Mouse (Mus musculus): ENCODE results near the gene Mllt1. TPM values are rescaled to one million over a fixed set of nuclear protein-coding genes. Genes with fewer than 3 reads are reported as not detected.

Mllt1 gene
- total RNA-seq, 2 experiments from 2014 or later: 81.0 to 87.5 TPM

GRCm38 (mm10) chr17:56890018-56890417 lies 45.2 kb downstream of the Mllt1 start:
- no peak for TF ChIP-seq CTCF (conservative IDR thresholded peaks at IDR 0.05)
- no peak for DNase-seq (ENCODE audit: low spot score in 2 of 2)

GRCm38 (mm10) chr17:56888050-56888449 lies 47.2 kb downstream of the Mllt1 start:
- no peak for DNase-seq (ENCODE audit: low spot score in 2 of 2)
- H3K4me3 ChIP-seq: no peak overlapping the region
- peak; percentile 57 for TF ChIP-seq CTCF (conservative IDR thresholded peaks at IDR 0.05)
- H3K27ac ChIP-seq: no peak overlapping the region

More at GRCm38 (mm10) chr17:56890018-56890417, 45.2 kb downstream of the Mllt1 start:
- Histone ChIP-seq H3K4me3 (no peak overlapping the region), H3K27ac (no peak overlapping the region)

GRCm38 (mm10) chr17:56884809-56885208 lies 50.4 kb downstream of the Mllt1 start:
- no peak for TF ChIP-seq CTCF (conservative IDR thresholded peaks at IDR 0.05)
- Histone ChIP-seq H3K4me3 (no peak overlapping the region), H3K27ac (no peak overlapping the region)
- no peak for DNase-seq (ENCODE audit: low spot score in 2 of 2)

- no peak overlapping the region for H3K4me3 ChIP-seq
- DNase-seq (ENCODE audit: low spot score in 2 of 2): no peak
- H3K27ac ChIP-seq: no peak overlapping the region
- TF ChIP-seq CTCF (conservative IDR thresholded peaks at IDR 0.05): no peak
Observed at GRCm38 (mm10) chr17:56884331-56884730, 50.9 kb downstream of the Mllt1 start.

DNA sequence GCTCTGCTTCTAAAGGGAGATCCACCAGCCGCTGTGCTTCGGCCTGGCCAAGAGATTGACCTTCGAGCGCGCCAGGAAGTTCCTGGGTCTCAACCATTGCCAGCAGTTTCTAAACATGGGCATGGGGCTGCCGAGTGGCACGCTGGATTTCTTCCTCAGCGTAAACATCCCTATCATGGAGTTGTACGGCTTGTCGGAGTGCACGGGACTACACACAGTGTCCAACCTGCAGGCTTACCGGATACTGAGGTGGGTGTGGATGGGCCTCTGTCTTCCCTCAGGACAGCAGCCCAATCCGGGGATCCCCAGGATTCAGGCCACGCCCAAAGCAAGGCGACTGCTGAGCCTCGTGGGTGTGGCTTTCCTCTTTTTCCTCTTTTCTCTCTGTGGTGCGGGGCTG lies 51.6 kb downstream of the Mllt1 start:
- peak in 1 of 2 experiments; percentile 21 for DNase-seq (ENCODE audit: low spot score in 2 of 2)
- Histone ChIP-seq H3K4me3 (peak overlapping the region; percentile 42), H3K27ac (peak overlapping the region; percentile 47)
- no peak for TF ChIP-seq CTCF (conservative IDR thresholded peaks at IDR 0.05)

- DNase-seq (ENCODE audit: low spot score in 2 of 2): no peak
- Histone ChIP-seq H3K27ac (no peak overlapping the region), H3K4me3 (no peak overlapping the region)
- TF ChIP-seq CTCF (conservative IDR thresholded peaks at IDR 0.05): no peak
Observed at GRCm38 (mm10) chr17:56877426-56877825, 57.8 kb downstream of the Mllt1 start.

- Histone ChIP-seq H3K4me3 (no peak overlapping the region), H3K27ac (no peak overlapping the region)
- DNase-seq (ENCODE audit: low spot score in 2 of 2): no peak
- TF ChIP-seq CTCF (conservative IDR thresholded peaks at IDR 0.05): no peak
Observed at GRCm38 (mm10) chr17:56876981-56877380, 58.2 kb downstream of the Mllt1 start.

GRCm38 (mm10) chr17:56876465-56876864 lies 58.8 kb downstream of the Mllt1 start:
- no peak for TF ChIP-seq CTCF (conservative IDR thresholded peaks at IDR 0.05)
- DNase-seq (ENCODE audit: low spot score in 2 of 2): no peak
- Histone ChIP-seq H3K4me3 (no peak overlapping the region), H3K27ac (no peak overlapping the region)

GRCm38 (mm10) chr17:56874936-56875651 lies 60.1 kb downstream of the Mllt1 start, which contains the start of gene 1700061G19Rik:
Gene 1700061G19Rik (plus strand): TSS chr17:56875477.
- no peak within 1 kb of the TSS for H3K4me3 ChIP-seq
- H3K27ac ChIP-seq: no peak within 1 kb of the TSS
- no peak for TF ChIP-seq CTCF (conservative IDR thresholded peaks at IDR 0.05)
- DNase-seq (ENCODE audit: low spot score in 2 of 2): no peak

DNA sequence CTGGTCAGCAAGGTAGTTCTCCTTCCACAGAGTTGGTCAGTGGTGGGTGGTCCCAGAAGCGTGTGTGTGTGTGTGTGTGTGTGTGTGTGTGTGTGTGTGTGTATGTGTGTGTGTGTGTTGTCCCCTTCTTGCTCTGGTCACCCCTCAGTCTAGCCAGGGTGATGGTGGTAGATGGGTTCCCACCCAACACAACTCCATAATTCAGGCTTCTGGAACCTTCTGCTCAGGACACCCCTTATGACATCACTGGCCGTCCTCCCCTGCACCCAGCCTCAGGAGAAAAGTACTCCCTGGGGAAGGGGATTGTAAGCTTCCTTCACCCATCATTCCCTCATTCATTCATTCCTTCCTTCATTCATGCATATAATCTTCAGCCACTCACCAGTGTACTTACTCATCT lies 61.0 kb downstream of the Mllt1 start, which contains the start of gene Acsbg2:
Gene Acsbg2, minus strand, starts transcription at position 211 of the 400 bp plus-strand sequence.
- DNase-seq (ENCODE audit: low spot score in 2 of 2): no peak
- H3K4me3 ChIP-seq: no peak within 1 kb of the TSS
- no peak for TF ChIP-seq CTCF (conservative IDR thresholded peaks at IDR 0.05)
- no peak within 1 kb of the TSS for H3K27ac ChIP-seq

- Histone ChIP-seq H3K27ac (no peak overlapping the region), H3K4me3 (no peak overlapping the region)
- DNase-seq (ENCODE audit: low spot score in 2 of 2): no peak
- TF ChIP-seq CTCF (conservative IDR thresholded peaks at IDR 0.05): no peak
Observed at GRCm38 (mm10) chr17:56872512-56872911, 62.7 kb downstream of the Mllt1 start.

GRCm38 (mm10) chr17:56871767-56872166 lies 63.4 kb downstream of the Mllt1 start:
- no peak overlapping the region for H3K4me3 ChIP-seq
- no peak overlapping the region for H3K27ac ChIP-seq
- no peak for TF ChIP-seq CTCF (conservative IDR thresholded peaks at IDR 0.05)
- no peak for DNase-seq (ENCODE audit: low spot score in 2 of 2)

DNA sequence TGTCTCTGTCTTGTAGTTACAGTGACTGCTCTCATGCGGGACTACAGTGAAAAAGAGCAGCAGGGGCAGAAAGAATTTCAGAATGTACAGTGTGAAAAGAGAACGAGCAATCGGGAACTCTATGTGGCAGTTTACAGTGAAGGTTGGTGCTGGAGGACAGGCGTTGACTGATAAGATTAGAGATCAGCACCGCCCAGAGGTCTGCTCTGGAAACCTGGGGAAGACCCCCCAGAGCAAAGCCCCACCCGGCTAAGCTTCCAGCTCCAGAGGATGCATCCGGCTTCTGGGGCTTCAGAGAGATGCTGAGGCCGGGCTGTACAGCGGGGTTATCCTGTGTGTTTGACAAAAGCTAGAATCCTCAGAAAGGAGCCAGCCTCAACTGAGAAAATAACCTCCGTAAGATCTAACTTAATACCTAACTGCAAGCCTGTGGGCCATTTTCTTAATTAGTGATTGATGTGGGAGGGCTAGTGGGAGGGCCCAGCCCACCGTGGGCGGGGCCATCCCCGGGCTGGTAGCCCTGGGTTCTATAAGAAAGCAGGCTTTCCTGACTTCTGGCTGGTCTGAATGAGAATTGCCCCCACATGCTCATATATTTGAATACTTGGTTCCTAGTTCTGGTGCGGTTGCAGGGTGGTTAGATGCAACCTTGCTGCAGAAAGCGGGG lies 64.8 kb downstream of the Mllt1 start:
- no peak for DNase-seq (ENCODE audit: low spot score in 2 of 2)
- Histone ChIP-seq H3K4me3 (no peak overlapping the region), H3K27ac (no peak overlapping the region)
- TF ChIP-seq CTCF (conservative IDR thresholded peaks at IDR 0.05): no peak

Measured in layer of hippocampus, adult 2 months (tissue).